Mouse (Mus musculus): ENCODE data around the gene Atxn7.

Atxn7 gene

DNA sequence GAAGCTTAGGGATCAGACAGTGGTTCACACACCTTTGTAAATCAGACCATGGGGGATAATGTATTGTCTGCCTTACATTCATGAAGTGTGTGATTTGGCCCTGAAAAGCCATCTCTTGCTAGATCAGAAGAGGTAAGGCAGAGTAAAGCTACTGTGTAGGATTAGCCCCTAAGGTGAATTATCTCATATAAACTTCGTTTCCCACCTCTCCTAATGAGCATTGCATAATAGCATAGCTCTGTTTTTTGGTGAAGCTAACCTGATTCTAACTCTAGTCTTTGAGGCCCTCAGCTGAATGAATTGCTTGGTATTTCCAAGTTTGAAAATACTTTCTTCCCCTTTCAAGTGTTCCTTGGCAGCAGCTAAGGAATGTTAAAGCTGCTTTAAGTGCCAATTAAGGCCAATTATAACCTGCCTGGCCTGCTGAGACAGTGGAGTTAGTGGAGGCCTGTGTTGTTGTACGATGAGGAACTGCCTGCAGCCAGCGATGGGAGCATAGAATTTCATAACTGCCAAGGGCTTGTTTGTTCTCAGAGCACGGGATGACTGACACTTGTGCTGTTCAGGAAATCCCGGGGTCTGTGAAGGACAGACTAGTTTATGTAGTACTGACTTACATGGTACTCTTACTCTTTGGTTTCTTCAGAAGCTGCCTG, 103.4 kb downstream of the Atxn7 start:
- no peak for DNase-seq (ENCODE audit: low spot score in 2 of 2)

DNA sequence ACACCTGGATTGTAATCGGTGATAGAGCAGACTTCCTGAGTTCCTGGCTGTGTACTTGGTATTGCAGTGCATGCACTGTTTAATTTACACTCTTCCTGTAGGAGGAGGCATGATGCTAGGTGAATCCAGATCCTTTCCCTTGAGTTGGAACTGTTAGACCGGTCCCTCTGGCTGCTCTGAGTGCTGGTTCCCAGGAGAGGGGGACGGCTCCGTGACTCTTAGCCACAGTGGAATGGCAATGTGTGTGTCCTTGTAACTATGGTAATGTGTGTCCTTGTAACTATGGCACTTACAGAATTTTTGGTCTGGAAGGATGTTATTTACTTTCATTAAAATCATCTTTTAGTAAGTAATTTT, 103.9 kb downstream of the Atxn7 start:
- DNase-seq (ENCODE audit: low spot score in 2 of 2), result no peak

DNA sequence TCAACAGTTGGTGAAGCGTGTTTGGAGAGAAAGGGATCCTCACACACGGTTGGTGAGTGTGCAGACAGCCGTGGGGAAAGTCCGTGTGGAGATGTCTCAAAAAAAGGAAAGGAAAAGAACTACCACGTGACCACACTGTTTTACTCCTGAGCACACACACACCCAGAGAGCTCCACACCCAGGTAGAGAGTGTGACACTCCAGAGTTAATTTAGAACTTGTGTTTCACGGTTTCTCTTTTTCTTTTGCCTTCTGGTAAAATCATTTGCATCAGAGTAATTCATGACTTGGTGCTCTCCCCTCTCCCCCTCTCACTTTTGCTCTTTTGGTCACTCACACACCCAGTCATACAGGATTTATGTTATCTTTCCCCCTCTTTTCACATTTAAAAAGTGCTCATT, 105.0 kb downstream of the Atxn7 start:
- DNase-seq (ENCODE audit: low spot score in 2 of 2), result no peak

DNA sequence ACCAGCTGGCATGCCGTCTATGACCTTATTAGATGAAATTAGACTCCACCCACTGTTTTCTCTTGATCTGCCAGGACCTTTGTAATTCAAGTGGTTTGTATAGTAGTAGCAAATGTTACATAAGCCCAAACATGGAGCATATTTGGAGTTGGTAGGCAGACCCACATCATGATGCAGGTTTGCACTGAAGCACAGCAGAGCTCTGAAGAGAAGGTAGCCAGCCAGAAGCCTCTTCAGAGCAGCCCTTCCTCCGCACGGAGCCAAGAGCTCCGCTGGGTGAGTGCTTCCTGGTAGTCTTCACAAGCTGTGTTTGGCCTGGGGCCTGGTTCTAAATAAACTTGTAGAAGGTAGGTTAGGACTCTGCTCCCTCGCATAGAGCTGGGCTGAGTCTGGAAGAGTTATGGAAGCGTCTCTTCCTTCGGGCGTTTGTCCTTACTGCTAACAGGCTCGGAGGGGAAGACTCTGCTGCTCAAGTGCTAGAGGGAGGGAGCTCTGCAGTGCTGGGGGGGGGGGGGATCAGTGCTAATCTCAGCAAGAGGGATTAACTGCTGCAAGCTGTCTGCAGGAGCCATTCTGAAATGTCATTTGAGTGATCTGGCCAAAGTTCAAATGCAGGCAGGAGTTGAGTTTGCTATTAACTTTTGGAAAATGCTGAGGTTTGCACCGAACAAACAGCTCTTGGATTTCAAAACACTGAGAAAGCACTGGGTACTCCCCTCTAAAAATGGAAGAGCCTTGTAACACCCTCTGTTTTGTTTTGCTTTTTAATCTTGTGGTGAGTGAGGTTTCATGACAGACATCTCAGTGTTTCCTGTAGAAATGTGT, 106.6 kb downstream of the Atxn7 start:
- DNase-seq (ENCODE audit: low spot score in 2 of 2), result peak; percentile 29 to 40

DNA sequence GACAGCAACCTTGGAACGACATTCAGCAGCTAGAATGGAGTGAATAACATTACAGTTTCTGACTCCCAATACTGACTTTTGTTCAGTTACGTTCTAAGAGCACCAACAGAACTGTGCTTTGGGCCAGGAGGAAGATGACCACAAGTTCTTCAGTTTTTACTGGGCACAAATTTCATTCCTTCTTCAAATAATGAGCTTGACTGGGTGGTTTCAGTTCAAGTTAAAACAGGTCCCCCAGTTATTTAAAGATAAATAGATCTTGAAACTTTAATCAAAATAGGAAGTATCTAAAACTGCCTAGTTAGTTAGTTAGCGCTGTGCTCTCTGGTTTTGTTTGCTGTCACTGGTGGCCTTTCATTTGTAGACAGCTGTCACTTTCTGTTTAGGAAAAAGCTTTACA, 107.3 kb downstream of the Atxn7 start:
- no peak for DNase-seq (ENCODE audit: low spot score in 2 of 2)

DNA sequence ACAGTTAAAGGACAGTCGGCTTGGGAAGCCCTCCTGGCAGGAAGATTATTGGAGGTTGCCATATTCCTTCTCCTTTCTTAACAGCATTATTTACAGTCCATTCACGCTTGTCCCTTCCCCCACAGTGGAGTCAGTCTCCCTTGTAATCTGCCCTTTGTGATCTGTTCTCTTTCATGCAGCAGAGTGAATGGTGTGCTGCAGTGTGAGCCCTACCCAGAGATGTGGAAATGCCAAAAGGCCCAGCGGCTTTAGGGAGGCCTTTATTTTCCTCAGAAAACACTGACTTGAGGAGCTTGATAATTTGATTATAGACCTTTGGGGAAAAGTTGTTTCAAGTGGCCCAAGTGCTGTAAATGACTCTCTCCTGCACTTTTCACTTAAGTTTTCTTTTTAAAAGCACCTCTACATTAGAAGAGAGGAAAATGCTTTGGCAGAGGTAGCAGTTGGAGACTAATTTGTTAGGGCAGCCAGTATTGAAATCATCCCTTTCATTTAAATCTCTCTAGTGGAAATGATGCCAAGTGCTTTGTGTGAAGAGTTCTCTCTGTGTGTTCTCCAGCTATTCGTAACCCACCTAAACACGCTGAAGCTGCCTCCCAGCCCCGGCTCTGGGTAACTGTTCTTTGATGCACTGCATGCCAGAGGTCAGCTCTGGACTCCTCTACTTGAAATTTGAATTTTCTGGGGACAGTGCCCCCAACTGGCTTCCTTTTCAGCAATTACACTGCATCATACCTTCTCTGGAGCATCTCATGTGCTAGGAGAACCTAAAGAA, 109.5 kb downstream of the Atxn7 start:
- no peak for DNase-seq (ENCODE audit: low spot score in 2 of 2)

DNA sequence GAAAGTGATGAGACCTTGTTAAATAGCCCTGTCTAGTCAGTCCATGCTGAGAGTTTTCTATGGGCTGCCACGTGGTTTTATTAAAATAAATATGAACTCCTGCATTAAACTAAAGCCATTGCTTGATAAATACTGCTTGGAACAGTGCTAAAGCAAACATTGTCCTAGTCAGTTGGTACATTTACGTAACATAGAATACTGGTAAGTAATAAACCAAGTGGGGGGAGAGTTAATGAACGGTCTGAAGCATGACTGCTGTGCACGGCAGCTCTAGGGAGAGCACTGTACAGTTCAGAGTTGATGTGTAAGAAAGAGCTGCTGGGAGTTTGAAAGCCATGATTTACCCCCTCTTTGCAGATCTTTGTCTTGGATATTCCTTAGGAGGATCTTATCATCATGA, 110.2 kb downstream of the Atxn7 start:
- DNase-seq (ENCODE audit: low spot score in 2 of 2), result no peak

DNA sequence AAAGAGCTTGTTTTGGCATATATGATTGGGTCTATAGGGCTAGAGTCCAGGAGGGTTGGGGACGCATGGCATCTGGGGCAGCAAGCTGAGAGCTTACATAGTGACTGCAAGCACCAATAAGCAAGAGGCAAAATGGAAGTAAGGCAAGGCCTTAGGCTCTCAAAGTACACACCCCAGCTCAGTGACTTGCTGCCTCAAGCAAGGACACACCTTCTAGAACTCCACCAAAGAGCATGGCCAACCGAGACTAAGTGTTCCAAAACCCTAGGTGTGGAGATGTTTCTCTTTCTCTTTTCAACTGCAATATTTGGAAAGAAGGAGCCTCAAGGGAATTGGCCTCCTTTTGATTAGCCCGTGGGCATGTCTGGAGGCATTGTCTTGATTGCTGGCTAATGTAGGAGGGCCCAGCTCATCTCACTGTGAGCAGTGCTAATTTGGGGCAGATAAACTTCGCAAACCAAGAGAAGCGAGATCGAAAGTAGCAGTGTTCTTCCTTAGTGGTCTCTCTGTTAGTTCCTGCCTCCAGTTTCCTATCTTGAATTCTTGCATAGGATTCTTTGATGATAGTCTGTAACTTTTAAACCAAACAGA, 119.5 kb downstream of the Atxn7 start:
- DNase-seq (ENCODE audit: low spot score in 2 of 2), result no peak

DNA sequence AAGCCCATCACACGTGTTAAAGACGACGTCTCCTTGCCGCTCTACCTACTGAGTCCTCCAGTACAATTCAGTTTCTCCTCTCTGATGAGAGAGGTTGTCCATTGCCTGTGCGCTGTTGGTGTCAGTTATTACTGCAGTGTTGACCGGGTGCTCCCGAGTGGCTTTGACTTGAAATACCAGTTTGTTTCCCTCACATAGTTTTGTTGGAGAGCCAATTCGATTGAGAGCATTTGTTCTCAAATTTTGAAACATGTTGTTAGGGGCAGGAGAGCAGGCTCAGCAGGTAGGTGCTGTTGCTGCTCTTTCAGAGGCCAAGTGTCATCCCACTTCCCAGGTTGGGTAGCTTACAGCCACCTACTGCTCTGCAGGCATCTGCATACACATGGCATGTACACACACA, 122.6 kb downstream of the Atxn7 start:
- DNase-seq (ENCODE audit: low spot score in 2 of 2), result no peak

DNA sequence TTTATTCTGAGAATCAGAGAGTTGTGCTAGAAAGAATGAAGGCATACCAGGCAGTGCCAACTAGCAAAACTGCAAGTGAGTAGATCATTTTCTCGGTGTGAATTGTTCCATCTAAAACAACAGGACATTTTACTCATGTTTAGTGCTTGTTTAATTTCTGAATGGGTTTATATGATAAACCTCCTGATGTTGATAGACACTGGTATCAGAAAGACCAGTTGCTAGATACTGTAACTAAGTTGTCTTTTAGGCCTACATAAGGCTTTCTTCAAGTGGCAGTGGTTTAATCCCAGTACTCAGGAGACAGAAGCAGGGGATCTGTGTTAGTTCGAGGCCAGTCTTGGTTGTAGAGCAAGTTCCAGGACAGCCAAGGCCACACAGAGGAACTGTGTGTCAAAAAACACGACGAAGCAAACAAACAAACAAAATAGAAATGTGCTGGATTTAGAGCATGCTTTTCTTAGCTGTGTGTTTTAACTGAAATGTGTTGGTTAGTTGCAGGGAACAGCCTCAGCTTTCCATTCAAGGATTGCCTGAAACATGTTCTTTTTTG, 125.5 kb downstream of the Atxn7 start:
- no peak for DNase-seq (ENCODE audit: low spot score in 2 of 2)

DNA sequence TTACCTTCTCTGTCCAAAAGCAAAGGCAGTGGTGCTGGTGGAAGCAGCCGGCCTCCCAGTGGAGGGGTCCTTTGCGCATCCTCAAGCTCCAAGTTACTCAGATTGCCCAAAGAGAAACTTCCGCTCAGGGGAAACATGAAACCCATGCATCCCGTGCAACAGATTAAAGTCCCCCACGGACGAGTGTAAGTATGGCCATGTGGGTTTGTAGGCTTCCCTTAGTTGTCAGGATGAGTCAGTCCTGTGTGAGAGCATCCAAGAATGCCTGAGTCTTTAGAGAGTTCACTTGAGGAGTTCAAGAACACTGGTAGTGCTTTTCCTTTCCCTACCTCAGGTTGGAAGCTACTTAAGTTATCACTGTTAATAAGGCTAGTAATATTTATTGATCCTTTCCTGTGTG, 126.1 kb downstream of the Atxn7 start:
- DNase-seq (ENCODE audit: low spot score in 2 of 2), result no peak

DNA sequence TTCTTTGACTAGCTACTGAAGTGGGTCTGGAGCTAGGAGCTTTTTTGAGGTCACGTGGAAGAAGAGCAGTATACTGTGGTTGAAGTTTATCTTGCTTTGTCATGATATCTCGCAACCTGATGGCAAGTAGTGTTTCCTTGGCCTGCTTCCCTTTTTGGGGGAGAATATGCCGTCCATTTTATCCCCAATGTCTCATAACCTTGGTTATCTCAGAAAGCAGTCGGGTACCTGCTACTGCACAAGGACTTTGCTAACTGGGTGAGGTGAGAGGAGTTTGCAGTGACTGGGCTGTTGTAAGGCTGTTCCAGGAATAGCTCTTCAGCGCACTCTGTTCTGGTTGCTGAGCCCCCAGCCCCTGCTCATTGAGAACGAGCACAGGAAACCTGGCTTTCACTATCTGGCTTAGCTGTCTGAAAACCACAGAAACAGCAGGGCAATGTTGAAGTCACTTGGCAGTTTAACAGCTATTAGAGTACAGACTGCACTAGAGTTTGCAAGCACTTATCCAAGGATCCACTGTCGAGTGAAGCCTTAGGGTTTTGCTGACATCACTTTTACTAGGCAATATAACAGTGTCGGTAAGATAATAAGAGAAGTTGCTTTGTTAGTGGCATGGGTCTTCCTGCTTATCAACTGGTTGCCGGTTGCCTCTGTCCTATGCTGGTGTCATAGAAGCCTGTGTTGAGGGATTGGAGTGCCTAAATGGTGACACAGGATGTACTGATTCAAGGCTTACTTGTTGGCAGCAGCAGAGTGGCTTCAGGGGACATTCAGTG, 127.0 kb downstream of the Atxn7 start:
- DNase-seq (ENCODE audit: low spot score in 2 of 2), result no peak

DNA sequence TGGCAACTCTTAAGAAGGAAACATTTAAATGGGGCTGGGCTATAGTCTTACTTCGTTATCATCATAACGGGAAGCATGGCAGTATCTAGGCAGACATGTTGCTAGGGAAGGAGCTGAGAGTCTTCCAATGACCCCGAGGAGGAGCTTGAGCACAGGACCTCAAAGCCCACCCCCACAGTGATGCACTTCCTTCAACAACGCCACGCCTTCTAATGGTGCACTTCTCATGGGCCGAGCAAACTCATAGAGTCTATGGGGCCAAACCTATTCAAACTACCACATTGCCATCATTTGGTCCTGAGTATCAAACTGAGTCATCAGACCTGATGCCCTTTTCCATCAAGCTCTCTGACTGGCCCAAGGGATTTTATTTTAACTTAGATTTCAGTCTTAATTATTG, 129.3 kb downstream of the Atxn7 start:
- no peak for DNase-seq (ENCODE audit: low spot score in 2 of 2)

DNA sequence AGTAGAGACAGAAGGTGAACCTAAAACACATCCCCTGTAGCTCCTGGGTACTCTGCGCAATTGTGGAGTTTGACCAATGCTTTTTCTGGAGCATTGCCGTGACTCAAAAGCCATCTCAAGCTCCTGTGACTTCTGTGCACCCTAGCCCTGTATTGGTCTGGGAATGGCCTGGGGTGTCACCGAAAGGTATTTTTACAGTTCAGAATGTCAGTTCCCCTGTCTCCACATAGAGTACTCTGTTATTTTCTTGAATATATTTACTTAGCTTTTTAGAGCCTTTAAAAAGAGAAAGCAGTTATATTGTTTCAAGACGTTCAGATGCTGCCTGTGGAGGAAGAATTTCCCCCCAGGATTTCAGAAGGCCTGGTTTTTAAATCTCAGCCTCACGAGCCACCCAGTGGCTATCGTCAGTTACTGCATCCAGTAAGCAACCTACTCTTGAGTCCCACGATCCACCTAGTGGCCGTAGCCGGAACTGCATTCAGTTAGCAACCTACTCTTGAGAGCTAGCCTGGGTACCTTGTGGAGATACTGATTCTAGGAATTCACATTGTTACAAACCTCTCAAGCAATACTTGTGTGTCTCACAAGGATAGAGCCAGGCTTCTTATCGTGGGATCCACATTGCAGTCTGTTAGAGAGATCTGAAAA, 137.2 kb downstream of the Atxn7 start:
- peak; percentile 85 to 94 for DNase-seq (ENCODE audit: low spot score in 2 of 2)

DNA sequence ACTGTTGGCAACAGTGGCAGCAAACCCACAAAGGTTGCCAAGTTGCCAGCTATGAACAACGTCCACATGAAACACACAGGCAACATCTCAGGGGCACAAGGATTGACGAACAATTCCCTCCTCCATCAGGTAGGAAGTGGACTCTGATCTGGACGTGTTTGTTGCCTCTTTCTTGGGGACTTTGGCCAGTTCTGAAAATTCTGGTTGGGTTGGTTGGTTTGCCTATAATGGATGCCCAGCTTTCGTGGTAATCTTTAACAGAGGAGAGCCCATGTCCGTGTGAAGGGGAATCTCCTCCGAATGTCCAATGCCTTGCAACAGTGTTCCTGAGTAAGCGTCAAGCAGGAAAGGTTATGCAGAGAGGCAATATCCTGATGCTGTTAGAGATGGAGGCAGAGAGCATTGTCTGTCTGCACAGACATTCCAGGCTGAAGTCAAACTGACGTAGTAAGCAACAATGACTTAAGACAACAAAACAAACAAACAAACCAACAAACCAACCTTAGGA, 139.6 kb downstream of the Atxn7 start:
- DNase-seq (ENCODE audit: low spot score in 2 of 2), result no peak

DNA sequence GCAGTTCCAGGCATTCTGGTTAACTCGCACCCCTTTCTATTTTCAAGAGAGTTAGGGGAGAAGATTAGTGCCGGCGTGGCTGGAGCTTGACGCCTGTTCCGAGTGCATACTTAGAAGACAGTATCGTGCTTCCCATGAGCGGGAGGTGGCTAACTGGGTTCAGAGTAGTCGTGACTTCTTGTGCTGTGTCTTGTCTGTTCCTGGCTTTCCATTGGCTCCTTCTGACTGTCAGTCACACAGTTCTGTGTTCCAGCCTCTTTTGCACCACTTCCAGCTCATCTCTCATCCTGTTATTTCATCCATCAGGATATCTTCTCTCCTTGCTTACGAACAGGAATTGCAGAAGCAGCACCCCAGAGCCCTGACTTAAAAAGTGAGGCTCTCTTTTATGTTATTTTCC, 140.1 kb downstream of the Atxn7 start:
- DNase-seq (ENCODE audit: low spot score in 2 of 2), result no peak

DNA sequence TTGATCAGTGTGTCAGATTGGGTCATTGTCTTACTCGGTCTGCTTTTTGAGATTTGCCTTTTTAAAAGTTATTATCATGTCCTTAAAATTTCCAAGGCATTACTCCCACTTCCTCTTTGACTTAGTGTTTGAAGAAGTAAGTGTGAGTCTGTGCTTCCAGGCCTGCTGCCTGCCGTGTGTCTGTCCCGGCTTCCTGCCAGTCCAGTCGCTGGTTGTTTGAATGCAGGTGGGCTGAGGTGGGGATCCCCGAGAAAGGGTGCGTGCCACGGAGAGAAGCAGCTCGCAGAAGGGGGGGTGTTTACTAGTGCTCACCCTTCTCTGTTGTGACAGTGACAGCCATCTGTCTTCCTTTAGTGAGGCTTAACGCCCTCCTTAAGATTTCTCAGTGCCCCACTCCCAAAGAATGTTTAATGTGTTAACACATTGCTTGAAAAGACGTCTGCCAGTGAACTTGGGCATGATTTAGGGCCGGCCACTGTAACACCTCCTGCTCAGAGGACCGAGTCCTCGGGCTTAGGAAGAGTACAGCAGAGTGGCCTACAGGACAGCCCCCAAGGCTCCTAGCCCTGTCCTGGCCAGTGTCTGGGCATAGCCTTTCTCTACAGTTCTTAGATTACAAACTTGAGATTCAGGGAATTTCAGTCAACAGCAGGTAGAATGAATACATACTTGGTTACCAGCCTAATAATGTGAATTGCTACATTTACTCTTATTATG, 143.1 kb downstream of the Atxn7 start:
- no peak for DNase-seq (ENCODE audit: low spot score in 2 of 2)

DNA sequence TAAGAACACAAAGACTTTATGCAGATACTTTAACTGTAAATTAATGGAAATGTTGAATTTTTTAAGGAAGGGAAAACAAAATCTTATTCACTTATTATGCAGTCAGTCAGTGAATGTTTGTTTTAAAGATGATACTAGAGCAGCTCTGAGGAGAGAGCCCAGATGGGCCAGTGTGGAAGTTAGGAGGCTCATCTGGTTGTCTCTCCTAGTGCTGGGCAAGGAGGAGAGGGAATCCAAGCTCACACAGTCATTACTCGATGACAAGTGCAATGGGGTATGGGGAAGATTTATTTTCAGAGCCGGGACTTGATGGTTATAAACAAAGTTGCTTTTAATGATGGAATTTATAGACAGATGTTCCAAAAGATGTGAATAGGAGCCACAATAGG, 143.7 kb downstream of the Atxn7 start:
- DNase-seq (ENCODE audit: low spot score in 2 of 2), result no peak

DNA sequence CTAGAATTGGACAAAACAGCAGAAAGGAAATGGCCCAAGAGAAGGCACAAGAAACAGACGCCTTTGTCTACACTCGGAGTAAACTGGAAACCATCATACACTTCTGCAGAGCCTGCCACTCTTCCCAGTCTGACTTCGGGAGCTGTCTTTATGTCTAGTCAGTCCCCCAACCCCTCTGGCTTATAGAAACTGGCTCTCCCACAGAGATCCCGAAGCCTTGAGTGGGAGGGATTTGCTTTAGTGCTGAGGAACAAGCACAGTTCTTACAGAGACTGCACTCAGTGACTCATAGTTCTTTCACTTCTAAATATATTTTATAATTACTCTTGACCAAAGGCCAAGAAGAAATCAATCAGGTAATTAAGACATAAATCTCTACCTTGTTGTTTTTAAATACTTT, 149.5 kb downstream of the Atxn7 start:
- no peak for DNase-seq (ENCODE audit: low spot score in 2 of 2)
